Mouse (Mus musculus) gastrocnemius, postnatal 10 days (tissue): ENCODE results near the gene Csf2. TPM values are rescaled to one million over a fixed set of nuclear protein-coding genes. Genes with fewer than 3 reads are reported as not detected.

ENCODE experiments used
- DNase-seq: peaks from one replicate; pipeline ENCODE4 v3.0.0; 2021; ENCODE audit warnings: mixed read lengths
- total RNA-seq, 2 experiments: library from RNA; stranded (reverse); gene quantifications; 2 replicates each; pipeline ENCODE4 v1.2.3; 2021

Csf2 gene
- total RNA-seq, 2 experiments from 2014 or later = not detected

GRCm38 (mm10) chr11:54236939-54237338, 12.5 kb downstream of the Csf2 start:
- DNase-seq = peak; percentile 31

- no peak for DNase-seq
These were observed 22.0 kb downstream of the Csf2 start for GRCm38 (mm10) chr11:54227478-54227877.

GRCm38 (mm10) chr11:54224475-54224986, 24.9 kb downstream of the Csf2 start:
- DNase-seq = no peak

- no peak for DNase-seq
These were observed 25.6 kb downstream of the Csf2 start for GRCm38 (mm10) chr11:54223637-54224474.

GRCm38 (mm10) chr11:54219903-54220740, 29.3 kb downstream of the Csf2 start:
- DNase-seq = no peak

GRCm38 (mm10) chr11:54219191-54219590, 30.3 kb downstream of the Csf2 start:
- no peak for DNase-seq

- no peak for DNase-seq
These were observed 32.1 kb downstream of the Csf2 start for GRCm38 (mm10) chr11:54217384-54217783.

GRCm38 (mm10) chr11:54216091-54216490, 33.4 kb downstream of the Csf2 start:
- no peak for DNase-seq

- DNase-seq = peak; percentile 85
These were observed 34.7 kb downstream of the Csf2 start for GRCm38 (mm10) chr11:54214499-54215443.

- DNase-seq = no peak
These were observed 35.8 kb downstream of the Csf2 start for GRCm38 (mm10) chr11:54213631-54214030.

GRCm38 (mm10) chr11:54206993-54207392, 42.5 kb downstream of the Csf2 start:
- no peak for DNase-seq

GRCm38 (mm10) chr11:54205366-54205765, 44.1 kb downstream of the Csf2 start:
- no peak for DNase-seq

- DNase-seq = no peak
These were observed 44.7 kb downstream of the Csf2 start for GRCm38 (mm10) chr11:54204781-54205180.

GRCm38 (mm10) chr11:54203162-54203561, 46.3 kb downstream of the Csf2 start:
- DNase-seq = peak; percentile 28

- DNase-seq = no peak
These were observed 47.4 kb downstream of the Csf2 start for GRCm38 (mm10) chr11:54201881-54202685.

GRCm38 (mm10) chr11:54201287-54201773, 48.1 kb downstream of the Csf2 start:
- no peak for DNase-seq
